Mouse (Mus musculus) inflammation-experienced regulatory T-cells, adult 6 months (primary cell): ENCODE results near the gene Ccdc175. TPM values are rescaled to one million over a fixed set of nuclear protein-coding genes. Genes with fewer than 3 reads are reported as not detected.

Source experiments
- ATAC-seq: one replicate; pipeline ENCODE4 v1.8.0; 2017
- polyA plus RNA-seq, 3 experiments: library from polyadenylated mRNA; unstranded; fragments of 100-300 nt; shearing (Covaris generic); gene quantifications; one replicate each; pipeline ENCODE4 v1.2.1; 2017

Gene Ccdc175
- polyA plus RNA-seq, 3 experiments from 2014 or later: 0.21 to 0.28 TPM; not detected in 1

DNA sequence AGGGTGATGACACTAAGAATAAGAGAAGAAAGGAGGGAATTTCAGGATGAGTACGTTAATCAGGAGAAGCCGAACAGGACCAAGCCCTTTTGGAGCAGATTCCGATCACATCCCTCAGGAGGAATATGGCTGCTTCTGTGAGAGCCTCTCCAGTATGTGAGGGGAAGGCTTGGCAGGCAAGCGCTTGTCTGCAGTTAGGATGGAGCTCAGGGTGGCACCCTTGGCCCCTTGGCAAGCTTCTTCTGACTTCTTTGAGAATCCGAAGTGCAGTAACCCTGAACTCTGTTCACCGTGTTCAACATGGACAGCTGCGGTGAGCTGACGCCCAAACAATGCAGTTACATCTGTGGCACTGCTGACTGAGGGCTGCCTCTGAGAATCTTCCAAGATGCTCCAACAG is 87.9 kb downstream of the Ccdc175 start:
- ATAC-seq: no peak

DNA sequence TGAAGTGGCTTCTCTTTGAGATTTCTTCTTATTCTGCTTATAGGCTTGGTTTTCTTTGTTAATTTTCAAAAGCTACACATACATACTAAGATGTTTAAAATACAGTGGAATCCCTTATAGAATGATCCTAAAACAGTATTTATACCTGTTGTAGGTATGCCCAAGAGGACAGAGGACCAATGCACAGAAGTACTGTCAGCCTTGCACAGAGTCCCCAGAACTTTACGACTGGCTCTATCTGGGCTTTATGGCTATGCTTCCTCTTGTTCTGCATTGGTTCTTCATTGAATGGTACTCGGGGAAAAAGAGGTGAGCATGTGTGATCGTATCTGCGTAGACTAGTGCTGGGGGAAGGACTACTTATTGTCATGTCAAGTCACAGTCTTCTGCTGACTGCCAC is 95.0 kb downstream of the Ccdc175 start:
- ATAC-seq: no peak

DNA sequence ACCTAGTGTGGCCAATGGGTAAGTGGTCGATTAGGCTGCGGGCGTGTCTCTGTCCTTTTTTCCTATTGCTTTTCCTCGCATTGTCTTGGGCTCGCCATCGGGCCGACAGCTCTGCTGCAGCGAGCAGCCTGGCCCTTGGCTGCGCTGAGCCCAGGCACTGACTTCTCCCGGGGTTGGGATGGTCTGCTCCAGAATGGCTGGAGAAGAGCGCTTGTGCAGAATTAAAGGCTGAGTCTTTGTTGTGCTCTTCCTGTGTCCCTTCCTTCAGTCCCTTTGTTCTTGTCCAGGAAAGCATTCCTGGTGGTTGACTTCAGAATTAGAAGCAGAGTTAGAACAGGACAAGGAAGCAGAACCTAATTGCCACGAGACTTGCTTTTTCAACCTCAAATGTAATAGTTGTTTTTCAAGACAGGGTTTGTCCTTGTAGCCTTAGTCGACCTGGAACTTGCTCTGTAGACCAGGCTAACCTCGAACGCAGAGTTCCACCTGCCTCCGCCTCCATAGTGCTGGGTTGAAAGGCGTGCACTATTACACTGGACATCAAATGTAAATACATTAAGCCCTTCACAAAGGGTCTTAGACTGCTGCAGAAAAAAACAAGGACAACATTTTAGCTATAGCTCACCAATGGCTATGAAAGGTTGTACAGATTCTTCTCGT is 98.5 kb downstream of the Ccdc175 start:
- ATAC-seq: peak; percentile 6

DNA sequence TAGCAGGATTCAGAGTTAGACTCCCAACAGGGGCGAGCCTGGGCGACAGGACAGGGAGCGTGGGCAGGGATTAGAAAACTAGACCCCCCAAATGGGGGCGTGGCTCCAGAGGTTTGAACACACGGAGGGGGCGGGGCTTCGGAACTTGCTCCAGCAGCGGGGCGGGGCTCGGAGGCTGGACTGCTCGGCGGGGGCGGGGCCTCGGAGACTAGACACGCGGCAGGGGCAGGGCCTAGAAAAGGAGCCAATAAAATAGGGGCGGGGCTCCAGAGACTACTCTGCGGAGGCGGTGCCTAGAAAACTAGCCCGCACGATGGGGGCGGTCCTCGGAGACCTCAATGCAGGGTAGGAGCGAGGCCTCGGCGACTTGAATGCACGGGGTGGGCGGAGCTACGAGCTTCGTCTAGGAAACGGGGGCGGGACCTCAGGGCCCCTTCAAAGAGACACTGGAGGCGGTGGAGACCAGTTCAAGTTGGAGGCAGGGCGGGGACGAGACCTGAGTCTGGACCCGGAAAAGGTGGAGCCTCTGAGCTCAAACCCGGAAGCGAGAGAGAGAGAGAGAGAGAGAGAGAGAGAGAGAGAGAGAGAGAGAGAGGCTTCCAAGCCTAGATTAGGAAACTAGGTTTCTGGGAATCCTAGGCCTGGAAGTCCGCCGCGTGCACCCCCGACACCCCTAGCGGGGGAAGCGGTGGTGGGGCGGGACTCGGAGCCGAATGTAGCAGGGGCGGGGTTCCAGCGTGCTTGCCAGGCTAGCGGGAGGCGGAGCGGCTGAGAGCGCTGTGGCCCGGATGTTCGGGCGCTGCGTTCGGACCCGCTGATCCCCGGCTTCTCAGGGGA is 99.3 kb downstream of the Ccdc175 start, which contains the start of the genes L3hypdh and Jkamp:
Gene L3hypdh, minus strand, starts transcription at position 111 of the 837 bp plus-strand sequence.
Gene Jkamp, plus strand, starts transcription at position 261 of the 837 bp plus-strand sequence.
- ATAC-seq: peak; percentile 93

DNA sequence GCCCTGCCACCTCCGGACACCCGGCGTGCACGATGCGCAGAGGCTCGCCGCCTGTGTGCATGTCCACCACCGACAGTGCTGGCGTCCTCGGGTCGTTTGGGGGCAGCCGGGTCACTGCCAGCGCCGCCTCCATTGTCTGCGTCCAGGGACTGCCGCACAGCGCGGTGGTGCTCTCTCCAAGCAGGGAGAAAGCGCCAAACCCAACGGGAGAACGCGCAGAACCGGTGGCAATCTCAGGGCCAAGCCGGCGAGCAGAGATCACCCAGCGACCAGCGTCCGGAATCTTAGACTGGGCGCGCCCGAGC is 99.9 kb downstream of the Ccdc175 start:
- ATAC-seq: peak; percentile 3

DNA sequence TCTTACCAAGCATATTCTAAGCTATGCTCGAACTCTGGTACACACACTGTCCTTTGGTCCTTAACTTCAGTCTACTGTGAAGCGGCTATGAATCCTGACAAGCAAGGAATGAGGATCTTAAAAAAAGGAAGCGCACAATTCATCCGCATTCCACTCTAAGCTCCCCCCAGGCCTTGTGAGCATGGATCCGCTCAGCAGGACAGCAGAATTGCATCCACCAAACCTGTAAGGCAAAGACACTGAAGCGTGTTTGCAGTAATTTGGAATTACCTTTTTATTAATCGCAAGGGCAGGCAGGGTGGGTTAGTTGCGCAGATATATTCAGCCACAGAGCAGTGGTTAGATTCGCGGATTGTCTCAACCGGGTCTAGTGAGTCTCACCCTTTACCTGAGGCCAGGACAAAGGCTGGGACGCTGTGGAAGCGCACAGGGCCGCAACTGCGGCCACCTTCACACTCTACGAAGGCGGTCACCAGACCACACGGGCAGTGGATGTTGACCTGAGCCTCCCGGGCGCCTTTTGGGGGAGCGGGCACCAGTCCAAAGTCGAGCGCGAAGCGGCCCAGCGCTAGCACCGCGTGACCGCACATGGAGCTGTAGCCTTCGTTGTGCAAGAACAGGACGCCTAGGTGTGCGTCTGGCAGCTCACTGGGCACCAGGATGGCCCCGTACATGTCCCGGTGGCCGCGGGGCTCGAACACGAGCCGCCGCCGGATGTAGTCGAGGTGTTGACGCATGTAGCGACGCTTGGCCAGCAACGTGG is 100.4 kb downstream of the Ccdc175 start:
- peak; percentile 0 for ATAC-seq

DNA sequence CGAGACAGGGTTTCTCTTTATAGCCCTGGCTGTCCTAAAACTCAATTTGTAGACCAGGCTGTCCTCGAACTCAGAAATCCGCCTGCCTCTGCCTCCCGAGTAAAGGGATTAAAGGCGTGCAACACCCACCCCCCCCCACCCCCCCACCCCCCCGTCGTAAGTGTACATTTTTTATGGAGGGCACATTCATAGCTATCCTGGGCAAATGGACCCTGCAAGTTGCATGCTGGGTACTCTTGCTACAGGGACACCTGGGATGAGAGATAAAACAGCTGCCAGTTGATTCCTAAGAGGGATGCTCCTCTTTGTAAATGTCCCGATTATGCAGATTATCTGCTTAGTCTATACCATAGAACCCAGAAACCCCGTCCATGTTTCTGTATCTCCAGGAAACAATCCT is 101.6 kb downstream of the Ccdc175 start:
- ATAC-seq: no peak

DNA sequence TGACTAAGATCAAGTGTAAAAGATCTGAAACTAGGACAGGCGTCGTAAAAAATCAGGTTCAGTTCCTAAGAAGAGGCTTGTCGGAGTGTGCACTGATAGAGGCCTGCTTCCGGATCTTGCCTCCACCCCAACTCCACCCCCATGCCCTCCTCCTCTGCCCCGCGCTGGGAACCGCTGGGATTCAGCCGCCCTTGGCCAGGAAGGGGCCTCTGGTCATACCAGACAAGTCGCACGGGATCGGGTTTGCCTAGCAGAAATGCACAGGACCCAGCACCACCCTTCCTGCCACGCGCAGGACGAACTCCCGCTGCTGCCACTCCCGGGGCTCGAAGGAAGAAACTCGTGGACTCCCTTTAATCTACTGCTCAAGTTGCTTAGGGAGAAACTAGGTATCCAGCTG is 102.5 kb downstream of the Ccdc175 start:
- ATAC-seq: no peak

DNA sequence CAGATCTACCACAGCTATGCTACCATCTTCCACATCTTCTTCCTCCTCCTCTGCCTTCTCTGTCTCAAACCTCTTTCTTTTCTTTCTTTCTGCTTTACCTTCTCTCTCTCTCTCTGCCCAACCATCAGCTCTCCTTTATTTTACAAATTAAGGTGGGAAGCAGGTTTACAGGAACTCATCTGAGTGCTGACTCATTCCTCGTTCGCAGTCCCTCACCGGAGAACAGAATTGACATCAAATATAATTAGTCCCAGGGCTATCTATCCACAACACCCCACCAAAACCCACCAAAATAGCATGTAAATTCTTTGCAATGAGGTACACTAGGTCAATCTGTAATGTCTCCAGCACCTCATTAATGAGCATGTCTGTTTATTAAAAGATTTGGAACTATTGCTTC is 102.9 kb downstream of the Ccdc175 start:
- no peak for ATAC-seq

DNA sequence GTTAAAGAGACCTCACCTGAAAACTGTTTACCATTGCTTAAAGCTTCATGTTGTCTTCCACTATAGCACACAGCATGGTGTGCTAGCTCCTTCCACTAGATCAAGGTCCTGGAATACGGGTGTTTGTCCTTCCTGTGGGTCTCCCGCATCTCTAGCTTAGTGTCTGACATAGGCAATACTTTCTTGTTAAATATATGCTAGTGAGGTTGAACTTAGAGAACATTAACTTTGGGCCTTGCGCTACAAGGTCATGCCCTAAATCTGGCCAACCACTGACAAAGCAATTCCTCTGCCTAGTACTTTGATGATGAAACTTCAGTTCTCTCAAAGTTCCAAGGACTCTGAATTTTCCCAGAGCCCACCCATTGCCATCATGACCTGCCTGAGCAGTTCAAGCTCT is 106.6 kb downstream of the Ccdc175 start:
- no peak for ATAC-seq

DNA sequence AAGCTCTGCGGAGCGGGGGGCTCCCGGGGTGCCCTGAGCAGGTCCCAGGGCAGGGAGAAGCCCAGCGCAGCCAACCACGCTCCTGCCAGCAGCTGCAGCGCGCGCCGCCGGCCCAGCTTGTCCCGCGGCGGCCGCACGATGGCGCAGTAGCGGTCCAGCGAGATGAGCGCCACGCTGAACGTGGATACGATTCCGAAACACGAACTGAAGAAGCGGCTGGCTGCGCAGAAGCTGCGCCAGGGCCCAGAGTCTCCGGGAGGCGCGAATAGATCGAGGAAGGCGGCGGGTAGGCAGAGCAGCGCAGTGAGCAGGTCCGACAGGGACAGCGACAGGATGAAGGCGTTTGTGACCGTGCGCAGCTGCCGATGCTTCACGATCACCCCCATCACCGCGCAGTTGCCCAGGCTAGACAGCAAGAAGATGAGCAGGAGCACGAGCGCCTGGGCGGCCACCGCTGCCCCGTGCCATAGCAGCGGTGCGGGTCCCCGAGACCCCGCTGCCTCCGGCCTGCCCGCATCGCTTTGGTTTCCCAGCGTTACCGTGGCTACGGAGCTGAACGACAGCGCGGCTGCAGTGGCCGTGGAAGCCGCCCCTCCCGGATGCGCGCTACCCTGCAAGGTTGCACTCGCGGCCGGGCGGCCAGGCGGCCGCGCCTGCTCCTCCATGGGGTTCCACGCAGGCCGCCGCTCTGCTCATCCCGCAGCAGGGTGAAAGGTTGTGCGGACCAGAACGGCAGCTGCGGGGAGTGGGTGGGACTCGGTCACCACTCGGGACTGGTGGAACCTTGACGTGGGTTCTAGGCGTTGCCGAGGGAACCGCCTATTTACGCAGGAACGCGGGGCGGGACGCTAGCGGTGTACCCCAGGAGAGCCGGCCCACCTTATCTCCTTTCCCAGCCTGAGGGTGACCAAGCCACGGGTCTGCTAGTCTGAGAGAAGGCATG is 114.2 kb downstream of the Ccdc175 start, which contains the start of gene Gpr135:
Gene Gpr135, minus strand, starts transcription at position 799 of the 943 bp plus-strand sequence.
- ATAC-seq: peak; percentile 92

DNA sequence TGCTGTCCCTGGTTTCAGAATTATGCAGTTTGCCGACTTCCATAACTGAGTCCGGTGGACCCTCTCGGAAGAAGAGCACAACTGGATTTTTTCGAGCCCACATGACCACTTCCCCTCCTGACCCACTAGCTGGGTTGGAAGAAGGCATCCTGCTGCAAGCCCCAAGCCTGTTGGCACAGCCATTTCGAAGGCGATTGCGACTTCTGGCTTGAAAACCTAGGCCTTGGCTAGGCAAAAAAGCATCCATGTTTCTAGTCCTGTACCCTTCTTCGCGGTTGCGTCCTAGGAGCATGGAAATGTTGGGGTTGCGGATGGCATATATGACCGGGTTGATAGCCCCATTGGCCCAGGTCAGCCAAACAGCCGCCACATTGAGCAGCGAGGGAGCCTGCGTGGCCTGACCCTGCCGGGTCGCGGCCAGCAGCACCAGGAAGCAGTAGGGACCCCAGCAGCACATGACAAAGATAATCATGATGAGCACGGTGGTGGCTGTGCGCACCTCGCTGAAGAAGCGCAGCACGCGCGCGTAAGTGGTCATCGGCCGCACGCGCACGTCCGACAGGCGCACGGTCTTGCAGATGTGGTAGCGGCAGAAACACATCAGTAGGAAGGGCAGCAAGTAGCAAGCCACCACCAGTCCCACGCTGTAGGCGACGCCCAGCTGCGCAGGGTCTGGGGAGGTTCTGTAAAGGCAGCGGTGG is 115.1 kb downstream of the Ccdc175 start:
- ATAC-seq: peak; percentile 24

DNA sequence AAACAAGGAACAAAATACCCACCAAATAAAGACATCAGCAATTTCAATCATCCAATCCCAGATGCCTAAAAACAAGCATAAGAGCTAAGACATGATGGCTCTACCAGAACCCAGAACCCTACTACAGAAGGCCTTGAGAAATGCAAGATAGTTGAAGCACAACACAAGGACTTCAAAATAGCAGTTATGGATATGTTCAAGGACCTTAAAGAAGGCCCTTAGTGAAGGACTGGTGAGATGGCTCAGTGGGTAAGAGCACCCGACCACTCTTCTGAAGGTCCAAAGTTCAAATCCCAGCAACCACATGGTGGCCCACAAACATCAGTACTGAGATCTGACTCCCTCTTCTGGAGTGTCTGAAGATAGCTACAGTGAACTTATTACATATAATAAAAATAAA is 127.0 kb downstream of the Ccdc175 start:
- ATAC-seq: no peak

DNA sequence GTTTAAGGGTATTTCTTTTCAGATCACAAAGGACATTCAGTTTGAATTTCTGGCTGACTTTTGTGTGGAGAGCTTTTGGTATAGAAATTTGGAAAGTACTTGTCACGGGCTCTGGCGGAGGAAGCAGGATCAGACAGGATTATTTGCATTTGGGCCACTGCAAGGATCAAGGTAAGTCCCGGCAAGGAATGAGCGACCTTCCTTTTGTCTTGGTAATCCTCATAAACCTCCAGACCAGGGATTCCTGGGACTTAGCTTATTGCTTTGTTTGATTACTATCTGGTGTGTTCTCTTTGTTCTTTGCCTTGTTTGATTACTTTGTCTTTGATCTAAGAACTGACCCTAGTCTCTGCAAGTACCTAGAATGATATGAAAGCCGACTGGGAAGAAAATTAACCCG is 131.0 kb downstream of the Ccdc175 start:
- no peak for ATAC-seq

DNA sequence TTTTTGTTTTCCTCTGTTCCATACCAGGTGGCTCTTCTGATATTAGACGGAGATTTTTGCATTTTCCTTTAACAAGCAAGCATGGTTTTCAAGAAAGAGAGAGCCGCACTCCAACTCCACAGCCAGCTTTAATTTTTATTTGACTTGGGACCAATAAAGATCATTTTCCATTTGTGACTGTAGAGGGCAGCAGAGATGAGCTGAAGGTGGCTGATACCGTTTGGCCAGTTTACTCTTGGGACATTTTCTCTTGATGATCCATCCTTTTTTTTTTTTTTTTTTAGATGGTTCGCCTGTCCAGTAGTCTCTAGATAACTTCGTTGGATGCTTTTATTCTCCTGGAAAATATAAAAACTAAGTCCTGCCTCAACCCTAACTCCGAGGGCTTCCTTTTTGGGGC is 131.5 kb downstream of the Ccdc175 start:
- no peak for ATAC-seq

DNA sequence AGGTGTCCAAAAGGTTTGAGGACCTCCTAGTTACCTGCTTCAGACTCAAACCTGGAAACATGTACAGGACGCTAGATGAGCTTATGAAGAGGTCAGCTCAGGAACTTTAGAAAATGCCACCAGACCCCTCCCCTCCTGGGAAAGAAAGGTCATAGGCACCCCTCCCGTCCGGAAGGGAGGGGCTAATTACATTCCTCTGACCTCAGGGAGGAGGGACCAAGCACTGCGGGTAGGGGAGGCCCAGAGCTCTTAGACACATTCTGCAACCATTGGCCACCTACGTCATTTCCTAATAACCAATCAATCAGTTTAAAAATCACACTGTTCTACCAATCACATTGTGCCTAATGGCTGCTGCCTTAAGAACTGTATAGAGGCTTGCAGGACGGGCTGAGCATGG is 132.3 kb downstream of the Ccdc175 start:
- ATAC-seq: no peak

Other genes with a start within 250 kb of the Ccdc175 start
- not detected for gene Gpr135, start 113.9 kb downstream of the Ccdc175 start, polyA plus RNA-seq
- gene L3hypdh, start 99.6 kb downstream of the Ccdc175 start, polyA plus RNA-seq: under 1 TPM in 2 of 3 experiments, not detected in 1; 0.17 to 0.30 TPM
- 10 to 100 TPM; 28.6 to 39.8 (median 32.8) TPM for gene Jkamp, start 99.4 kb downstream of the Ccdc175 start, polyA plus RNA-seq
- under 1 TPM in 1 of 3 experiments, not detected in 2; 0.18 TPM for gene Rtn1, start 224.0 kb upstream of the Ccdc175 start, polyA plus RNA-seq